Mouse (Mus musculus) liver, embryonic 14.5 days (tissue): ENCODE data around the gene Rhbdf2. TPM values are rescaled to one million over a fixed set of nuclear protein-coding genes. Genes with fewer than 3 reads are reported as not detected.
"Not testable (repeated sequence)": the region's sequence is repeated elsewhere in the genome, so short reads cannot be mapped to it uniquely, and the experiment has no call there.

ENCODE experiments used
- ATAC-seq: fragments of 200-750 bp; cut with Nextera tagmentation; 2 replicates; pipeline ENCODE4 v1.8.0; 2017; ENCODE audit warnings: moderate number of reproducible peaks, mild to moderate bottlenecking, moderate library complexity; ENCODE audit not compliant: insufficient read depth
- DNase-seq, 3 experiments: peaks; one replicate each; pipeline ENCODE4 v3.0.0-alpha.2; 2012 to 2013; ENCODE audit warnings: low read depth in 3 of 3, low spot score in 3 of 3
- H3K27ac ChIP-seq: fragments of 300-500 bp; sonication (generic); 2 replicates; pipeline ENCODE4 v1.5.1; 2014; ENCODE audit warnings: moderate library complexity, mild to moderate bottlenecking, control low read depth, inconsistent platforms
- H3K27me3 ChIP-seq: fragments of 300-500 bp; sonication (generic); 2 replicates; pipeline ENCODE4 v1.6.1; 2014; ENCODE audit warnings: mild to moderate bottlenecking, low read length, moderate library complexity; ENCODE audit not compliant: control insufficient read depth, insufficient read depth
- H3K36me3 ChIP-seq: fragments of 300-500 bp; sonication (generic); replicated peaks from 2 replicates; pipeline ENCODE4 v1.6.1; 2014; ENCODE audit warnings: low read depth; ENCODE audit not compliant: control insufficient read depth, insufficient read depth
- H3K4me1 ChIP-seq, 2 experiments: fragments of 200-500 bp in 1 of 2; fragments of 300-500 bp in 1 of 2; sonication (generic) in 1 of 2; replicated peaks; 2 replicates each; pipeline ENCODE4 v1.6.1; 2012 to 2014; ENCODE audit warnings: antibody characterized with exemption in 1 of 2, inconsistent platforms in 1 of 2, low read length in 1 of 2; ENCODE audit not compliant: control insufficient read depth in 2 of 2, insufficient read depth in 2 of 2
- H3K4me2 ChIP-seq: fragments of 300-500 bp; sonication (generic); 2 replicates; pipeline ENCODE4 v1.6.1; 2014; ENCODE audit warnings: low read depth, mild to moderate bottlenecking, control low read depth, moderate library complexity
- H3K4me3 ChIP-seq, 2 experiments: fragments of 200-500 bp in 1 of 2; fragments of 300-500 bp in 1 of 2; sonication (generic) in 1 of 2; 2 replicates each; pipeline ENCODE4 v1.5.1; 2012 to 2014; ENCODE audit warnings: low read depth in 2 of 2, low read length in 2 of 2, mild to moderate bottlenecking in 2 of 2, control low read depth in 1 of 2, inconsistent platforms in 1 of 2, moderate library complexity in 1 of 2; ENCODE audit not compliant: insufficient read depth in 1 of 2
- H3K9ac ChIP-seq: fragments of 300-500 bp; sonication (generic); replicated peaks from 2 replicates; pipeline ENCODE4 v1.6.1; 2014; ENCODE audit warnings: mild to moderate bottlenecking, control low read depth, moderate library complexity
- H3K9me3 ChIP-seq: fragments of 300-500 bp; sonication (generic); 2 replicates; pipeline ENCODE4 v1.6.1; 2016; ENCODE audit warnings: low read length, mixed read lengths; ENCODE audit not compliant: control insufficient read depth
- CTCF ChIP-seq: IDR thresholded peaks from 2 replicates; pipeline ENCODE4 v1.5.1; 2016; ENCODE audit warnings: antibody characterized with exemption, low read depth, control low read depth
- EP300 ChIP-seq: IDR thresholded peaks from 2 replicates; pipeline ENCODE4 v1.6.1; 2016; ENCODE audit warnings: antibody characterized with exemption, low read depth
- WGBS: fragments of 180-500 bp; shearing (Covaris S2); extraction: QIAGEN DNeasy Blood & Tissue Kit; methylation state at CpG from one replicate; pipeline ENCODE4 v1.1.7; 2014; ENCODE audit not compliant: insufficient replicate concordance; 5-methylcytosine and 5-hydroxymethylcytosine counted together
- polyA plus RNA-seq, 2 experiments: library from polyadenylated mRNA; depleted of rRNA in 1 of 2; stranded (reverse) in 1 of 2; unstranded in 1 of 2; fragments of >200 nt; fragmentation: Nextera tagmentation in 1 of 2; extraction: Ambion mirVana in 1 of 2; gene quantifications; 2 replicates each; pipeline versions ENCODE4 v1.2.1 to v1.2.3; 2012 to 2014

The Rhbdf2 gene
- polyA plus RNA-seq, 2 experiments = 3.8 to 8.3 TPM

- Histone ChIP-seq H3K4me2 (no peak overlapping the region; the same call in 1 of the 2 replicates), H3K4me3 (no peak overlapping the region), H3K27ac (no peak overlapping the region), H3K9me3 (no peaks in the 10 kb centered on the region), H3K4me1 (peaks cover 13 to 22% of the 10 kb centered on the region in 2 experiments), H3K9ac (no peak overlapping the region), H3K27me3 (no peaks in the 10 kb centered on the region), H3K36me3 (peaks cover 21% of the 10 kb centered on the region)
- ATAC-seq (no peak), DNase-seq (peak in 1 of 3 experiments; percentile 64)
- TF ChIP-seq EP300 = no peak
- TF ChIP-seq CTCF = no peak
- 27% methylated on average over 13 of the region's 13 CpGs for WGBS
Observed at GRCm38 (mm10) chr11:116669787-116670365, 43.1 kb upstream of the Rhbdf2 start.

- ATAC-seq (no peak), DNase-seq (no peak)
- 50% methylated on average over 5 of the region's 5 CpGs for WGBS
- peaks cover 16% of the 10 kb centered on the region for H3K36me3 ChIP-seq
- H3K9ac ChIP-seq = no peak overlapping the region
- H3K4me2 ChIP-seq = no peak overlapping the region
- H3K27ac ChIP-seq = no peak overlapping the region
- no peaks in the 10 kb centered on the region for H3K9me3 ChIP-seq
- H3K4me3 ChIP-seq = no peak overlapping the region
- peaks cover 13 to 20% of the 10 kb centered on the region in 2 experiments for H3K4me1 ChIP-seq
- TF ChIP-seq CTCF (no peak), EP300 (no peak)
- H3K27me3 ChIP-seq = no peaks in the 10 kb centered on the region
Observed at GRCm38 (mm10) chr11:116669316-116669715, 42.5 kb upstream of the Rhbdf2 start.

- ATAC-seq (no peak), DNase-seq (no peak)
- TF ChIP-seq EP300 = no peak
- peak; percentile 34; the same call in 1 of the 2 replicates for TF ChIP-seq CTCF
- Histone ChIP-seq H3K4me1 (peaks cover 13 to 20% of the 10 kb centered on the region in 2 experiments), H3K9ac (no peak overlapping the region), H3K27me3 (no peaks in the 10 kb centered on the region), H3K4me3 (no peak overlapping the region), H3K9me3 (no peaks in the 10 kb centered on the region), H3K36me3 (peaks cover 11% of the 10 kb centered on the region), H3K4me2 (no peak overlapping the region), H3K27ac (no peak overlapping the region)
- 65% methylated on average over 7 of the region's 7 CpGs for WGBS
Observed at GRCm38 (mm10) chr11:116668839-116669238, 42.0 kb upstream of the Rhbdf2 start.

- Histone ChIP-seq H3K4me1 (peaks cover 13 to 20% of the 10 kb centered on the region in 2 experiments), H3K9ac (no peak overlapping the region), H3K4me3 (no peak overlapping the region), H3K4me2 (no peak overlapping the region), H3K9me3 (no peaks in the 10 kb centered on the region), H3K27me3 (no peaks in the 10 kb centered on the region), H3K36me3 (peaks cover 6% of the 10 kb centered on the region), H3K27ac (no peak overlapping the region)
- 40% methylated on average over 10 of the region's 10 CpGs for WGBS
- DNase-seq (no peak), ATAC-seq (no peak)
- no peak for TF ChIP-seq EP300
- TF ChIP-seq CTCF = no peak
Observed at GRCm38 (mm10) chr11:116668381-116668825, 41.6 kb upstream of the Rhbdf2 start.

- no peak overlapping the region for H3K4me3 ChIP-seq
- H3K4me2 ChIP-seq = no peak overlapping the region
- no peaks in the 10 kb centered on the region for H3K9me3 ChIP-seq
- TF ChIP-seq EP300 (no peak), CTCF (no peak)
- 63% methylated on average over 8 of the region's 8 CpGs for WGBS
- no peak for ATAC-seq
- H3K27ac ChIP-seq = no peak overlapping the region
- H3K27me3 ChIP-seq = no peaks in the 10 kb centered on the region
- H3K36me3 ChIP-seq = peaks cover 2% of the 10 kb centered on the region
- DNase-seq = no peak
- peaks cover 10 to 15% of the 10 kb centered on the region in 2 experiments for H3K4me1 ChIP-seq
- H3K9ac ChIP-seq = no peak overlapping the region
Observed at GRCm38 (mm10) chr11:116667930-116668329, 41.1 kb upstream of the Rhbdf2 start.

- H3K27me3 ChIP-seq, H3K9me3 ChIP-seq, ATAC-seq, H3K4me1 ChIP-seq, H3K4me2 ChIP-seq, H3K4me3 ChIP-seq, H3K27ac ChIP-seq, DNase-seq, H3K9ac ChIP-seq, H3K36me3 ChIP-seq: not testable (repeated sequence)
- 32% methylated on average over 3 of the region's 5 CpGs for WGBS
Observed at GRCm38 (mm10) chr11:116667012-116667411, 40.2 kb upstream of the Rhbdf2 start.
